Mouse (Mus musculus) forebrain, postnatal 0 days (tissue): ENCODE measurements around the gene Entpd8. TPM values are rescaled to one million over a fixed set of nuclear protein-coding genes. Genes with fewer than 3 reads are reported as not detected.
A peak's percentile ranks its signal among the peaks of the same experiment; 100 is the strongest.

Experiments used
- ATAC-seq: fragments of 200-750 bp; cut with Nextera tagmentation; 2 replicates; pipeline ENCODE4 v1.8.0; 2017; ENCODE audit warnings: mild to moderate bottlenecking, moderate library complexity
- DNase-seq: peaks from one replicate; pipeline ENCODE4 v3.0.0-alpha.2; 2015
- H3K27ac ChIP-seq: fragments of 300-500 bp; sonication (generic); 2 replicates; pipeline ENCODE4 v1.5.1; 2014; ENCODE audit warnings: low read depth, mild to moderate bottlenecking, antibody characterized with exemption, low read length, moderate library complexity, mixed read lengths
- H3K27me3 ChIP-seq: fragments of 300-500 bp; sonication (generic); 2 replicates; pipeline ENCODE4 v1.6.1; 2014; ENCODE audit warnings: mild to moderate bottlenecking, low read length, mixed read lengths; ENCODE audit not compliant: insufficient read depth
- H3K36me3 ChIP-seq: fragments of 300-500 bp; sonication (generic); 2 replicates; pipeline ENCODE4 v1.6.1; 2014; ENCODE audit warnings: mild to moderate bottlenecking, moderate library complexity; ENCODE audit not compliant: insufficient read depth
- H3K4me1 ChIP-seq: fragments of 300-500 bp; sonication (generic); 2 replicates; pipeline ENCODE4 v1.6.1; 2014; ENCODE audit warnings: antibody characterized with exemption; ENCODE audit not compliant: insufficient read depth
- H3K4me2 ChIP-seq: fragments of 300-500 bp; sonication (generic); 2 replicates; pipeline ENCODE4 v1.6.1; 2014; ENCODE audit warnings: low read depth, mild to moderate bottlenecking, moderate library complexity
- H3K4me3 ChIP-seq: fragments of 300-500 bp; sonication (generic); 2 replicates; pipeline ENCODE4 v1.5.1; 2014; ENCODE audit warnings: low read depth, low read length, mixed read lengths
- H3K9ac ChIP-seq: fragments of 300-500 bp; sonication (generic); 2 replicates; pipeline ENCODE4 v1.6.1; 2014; ENCODE audit warnings: mild to moderate bottlenecking
- H3K9me3 ChIP-seq: fragments of 300-500 bp; sonication (generic); 2 replicates; pipeline ENCODE4 v1.6.1; 2016; ENCODE audit warnings: low read length
- CTCF ChIP-seq: sonication (generic); IDR thresholded peaks from 2 replicates; pipeline ENCODE4 v1.5.1; 2016; ENCODE audit warnings: antibody characterized with exemption, control low read depth, low read depth
- WGBS: fragments of 180-500 bp; shearing (Covaris S2); extraction: QIAGEN DNeasy Blood & Tissue Kit; methylation state at CpG from one replicate; pipeline ENCODE4 v1.1.7; 2014; 5-methylcytosine and 5-hydroxymethylcytosine counted together
- polyA plus RNA-seq: library from polyadenylated mRNA; unstranded; fragments of >200 nt; fragmentation: Nextera tagmentation; extraction: Ambion mirVana; gene quantifications from 2 replicates; pipeline ENCODE4 v1.2.1, GENCODE M21; 2015
- total RNA-seq: library from RNA; depleted of rRNA; stranded (reverse); fragments of >200 nt; gene quantifications from 2 replicates; pipeline ENCODE4 v1.2.3, GENCODE M21; 2014

Gene Entpd8
- total and polyA plus RNA-seq, 2 experiments from 2014 or later: not detected

DNA sequence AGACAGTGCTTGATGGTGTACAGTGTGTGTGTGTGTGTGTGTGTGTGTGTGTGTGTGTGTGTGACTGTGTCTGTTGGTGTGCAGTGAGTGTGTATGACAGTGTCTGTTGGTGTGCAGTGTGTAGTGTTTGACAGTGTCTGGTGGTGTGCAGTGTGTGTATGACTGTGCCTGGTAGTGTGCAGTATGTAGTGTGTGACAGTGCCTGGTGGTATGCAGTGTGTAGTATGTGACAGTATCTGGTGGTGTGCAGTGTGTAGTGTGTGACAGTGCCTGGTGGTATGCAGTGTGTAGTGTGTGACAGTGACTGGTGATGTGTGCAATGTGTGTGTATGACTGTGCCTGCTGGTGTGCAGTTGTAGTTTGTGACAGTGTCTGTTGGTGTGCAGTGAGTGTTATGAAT is 29.4 kb downstream of the Entpd8 start:
- no peak overlapping the region for H3K4me3 ChIP-seq
- H3K4me2 ChIP-seq: no peak overlapping the region
- TF ChIP-seq CTCF: no peak
- no peaks in the 10 kb centered on the region for H3K9me3 ChIP-seq
- no peaks in the 10 kb centered on the region for H3K27me3 ChIP-seq
- H3K4me1 ChIP-seq: no peaks in the 10 kb centered on the region
- ATAC-seq (peak; percentile 27), DNase-seq (no peak)
- H3K36me3 ChIP-seq: no peaks in the 10 kb centered on the region
- no peak overlapping the region for H3K27ac ChIP-seq
- H3K9ac ChIP-seq: no peak overlapping the region

DNA sequence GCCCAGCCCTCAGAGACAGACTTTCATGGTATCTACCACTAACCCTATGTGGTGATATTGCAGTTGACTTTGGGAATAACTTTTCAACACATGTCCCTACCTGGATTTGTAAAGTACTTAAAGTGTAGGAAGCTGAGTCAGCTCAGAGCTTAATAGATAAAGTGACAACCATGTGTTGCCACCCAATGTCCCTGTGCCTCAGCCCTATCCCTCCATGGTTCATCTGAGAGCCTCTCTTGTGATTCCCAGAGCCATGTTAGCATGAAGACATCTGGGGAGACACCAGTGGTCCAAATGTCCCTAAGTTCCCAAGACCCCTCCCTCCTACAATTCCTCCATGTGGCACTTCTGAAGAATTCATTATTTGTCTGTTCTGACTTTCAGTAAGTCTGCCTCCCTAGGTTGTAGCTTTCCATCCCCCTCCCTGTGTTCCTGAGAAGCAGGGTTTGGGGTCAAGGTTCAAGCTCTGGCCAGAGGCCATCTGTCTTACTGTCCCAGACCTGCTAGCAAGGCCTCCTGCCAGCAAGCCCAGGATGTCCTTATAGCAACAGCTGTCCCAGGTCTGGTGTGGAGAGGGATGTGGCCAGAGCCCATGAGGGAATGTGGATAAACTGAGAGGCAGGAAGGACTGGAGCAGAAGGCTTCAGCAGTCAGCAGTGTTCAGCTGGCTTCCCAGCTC is 30.5 kb downstream of the Entpd8 start:
- H3K4me2 ChIP-seq: no peak overlapping the region
- no peaks in the 10 kb centered on the region for H3K36me3 ChIP-seq
- no peak for ATAC-seq
- DNase-seq: no peak
- H3K4me1 ChIP-seq: no peaks in the 10 kb centered on the region
- no peak overlapping the region for H3K9ac ChIP-seq
- H3K4me3 ChIP-seq: no peak overlapping the region
- H3K27me3 ChIP-seq: no peaks in the 10 kb centered on the region
- TF ChIP-seq CTCF: no peak
- H3K9me3 ChIP-seq: no peaks in the 10 kb centered on the region
- no peak overlapping the region for H3K27ac ChIP-seq

DNA sequence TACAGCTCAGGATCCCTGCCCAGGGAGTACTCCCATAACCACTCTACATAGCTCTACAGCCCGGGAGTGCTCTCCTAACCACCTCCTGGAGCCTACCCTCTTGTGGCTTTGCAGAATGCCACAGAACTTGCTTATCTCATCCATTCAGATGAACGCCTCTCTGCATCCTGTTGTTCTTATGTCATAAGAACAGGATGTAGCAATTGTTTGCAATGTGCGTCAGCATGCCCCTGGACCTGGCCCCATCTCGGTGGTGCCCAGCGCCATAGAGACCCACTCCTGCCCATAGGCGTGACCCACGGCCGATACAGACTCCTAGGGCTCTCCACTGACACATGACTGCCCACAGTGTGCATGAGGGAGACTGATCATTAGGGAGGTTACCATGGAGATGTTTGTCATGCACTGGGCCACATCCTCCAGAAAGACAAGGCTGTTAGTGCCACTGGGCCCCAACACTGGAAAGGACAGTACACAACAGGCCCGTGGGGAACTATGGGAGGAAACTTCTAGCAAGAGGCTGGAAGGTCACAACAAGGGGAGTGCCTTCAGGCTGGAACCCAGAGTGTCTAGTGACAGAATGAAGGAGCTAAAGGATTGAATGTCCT is 31.2 kb downstream of the Entpd8 start:
- no peak overlapping the region for H3K27ac ChIP-seq
- no peaks in the 10 kb centered on the region for H3K9me3 ChIP-seq
- H3K4me1 ChIP-seq: no peaks in the 10 kb centered on the region
- no peak overlapping the region for H3K9ac ChIP-seq
- no peaks in the 10 kb centered on the region for H3K27me3 ChIP-seq
- H3K36me3 ChIP-seq: no peaks in the 10 kb centered on the region
- DNase-seq (no peak), ATAC-seq (no peak; the same call in 1 of the 2 replicates)
- H3K4me2 ChIP-seq: no peak overlapping the region
- no peak overlapping the region for H3K4me3 ChIP-seq
- no peak for TF ChIP-seq CTCF
- 63% methylated on average over 9 of the region's 9 CpGs for WGBS

DNA sequence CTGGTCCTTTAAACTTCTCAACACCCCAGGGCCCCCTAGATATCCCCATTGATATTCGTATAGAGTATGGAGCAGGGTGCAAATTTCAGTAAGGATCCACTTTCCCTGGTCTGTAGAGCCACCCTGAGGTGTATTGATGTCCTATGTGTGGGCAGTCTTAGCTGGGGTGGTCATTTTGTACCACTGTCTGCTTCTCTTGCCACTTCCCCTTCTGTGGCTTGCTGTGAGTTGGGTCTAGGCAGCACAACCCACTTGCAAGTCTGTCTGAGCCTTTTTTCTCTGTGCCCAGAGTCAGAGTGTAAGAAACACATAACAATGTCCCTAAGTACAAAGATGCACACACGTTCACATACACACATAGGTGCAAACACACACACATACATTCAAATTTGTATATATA is 34.2 kb downstream of the Entpd8 start:
- Histone ChIP-seq H3K4me3 (no peak overlapping the region), H3K27me3 (no peaks in the 10 kb centered on the region)

DNA sequence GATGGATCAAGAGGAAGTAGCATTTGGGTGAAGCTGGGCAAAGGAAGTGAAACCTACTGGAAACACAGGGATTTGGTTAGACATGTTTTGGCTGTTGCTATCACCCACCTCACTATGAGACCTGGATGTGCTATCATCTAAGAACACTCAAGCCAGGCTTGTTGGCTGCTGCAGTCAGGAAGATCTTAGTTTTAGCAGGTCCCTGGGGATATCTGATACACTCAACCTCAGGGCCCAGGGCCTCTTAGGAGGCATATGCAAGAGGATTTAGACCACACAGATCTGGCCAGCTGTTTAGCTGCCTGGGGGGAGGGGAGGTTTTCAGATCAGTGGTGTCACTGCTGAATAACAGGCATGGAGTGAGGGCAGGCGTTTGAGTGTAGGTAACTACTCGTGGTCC is 35.3 kb downstream of the Entpd8 start:
- H3K4me2 ChIP-seq: no peak overlapping the region
- H3K4me3 ChIP-seq: no peak overlapping the region
- H3K27me3 ChIP-seq: no peaks in the 10 kb centered on the region
- no peaks in the 10 kb centered on the region for H3K9me3 ChIP-seq
- no peak for TF ChIP-seq CTCF
- no peak for DNase-seq
- no peak for ATAC-seq
- no peaks in the 10 kb centered on the region for H3K4me1 ChIP-seq
- no peak overlapping the region for H3K27ac ChIP-seq
- H3K9ac ChIP-seq: no peak overlapping the region
- H3K36me3 ChIP-seq: no peaks in the 10 kb centered on the region
- WGBS: 67% methylated on average over 2 of the region's 2 CpGs

More for the DNA sequence above, 34.2 kb downstream of the Entpd8 start:
- Histone ChIP-seq H3K4me2 (no peak overlapping the region), H3K36me3 (no peaks in the 10 kb centered on the region), H3K9ac (no peak overlapping the region), H3K27ac (no peak overlapping the region), H3K4me1 (no peaks in the 10 kb centered on the region), H3K9me3 (no peaks in the 10 kb centered on the region)
- no peak for TF ChIP-seq CTCF
- no peak for DNase-seq
- WGBS: 82% methylated on average over 2 of the region's 2 CpGs
- no peak for ATAC-seq

DNA sequence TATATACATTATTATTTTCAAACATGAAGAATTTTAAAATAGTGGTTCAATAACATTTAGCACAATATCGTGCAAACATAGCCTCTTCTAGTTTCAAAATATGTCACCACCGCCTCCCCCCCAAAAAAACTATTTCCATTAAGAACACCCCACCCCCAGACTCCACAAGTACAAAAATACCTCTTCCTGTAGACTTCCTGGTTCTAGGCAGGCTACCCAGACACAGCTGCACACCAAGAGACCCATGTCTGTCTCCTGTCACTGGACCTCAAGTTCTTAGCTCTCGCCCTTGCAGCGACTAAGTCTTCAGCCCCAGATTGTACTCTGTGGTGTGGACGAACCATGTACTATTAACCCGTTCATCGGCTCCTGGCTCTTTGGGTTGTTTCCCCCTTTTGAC is 40.9 kb downstream of the Entpd8 start:
- Histone ChIP-seq H3K4me1 (no peaks in the 10 kb centered on the region), H3K9ac (no peak overlapping the region), H3K27me3 (no peaks in the 10 kb centered on the region), H3K9me3 (no peaks in the 10 kb centered on the region), H3K36me3 (no peaks in the 10 kb centered on the region), H3K27ac (no peak overlapping the region), H3K4me2 (no peak overlapping the region), H3K4me3 (no peak overlapping the region)
- TF ChIP-seq CTCF: no peak
- 88% methylated on average over 7 of the region's 7 CpGs for WGBS
- no peak for DNase-seq
- no peak for ATAC-seq

DNA sequence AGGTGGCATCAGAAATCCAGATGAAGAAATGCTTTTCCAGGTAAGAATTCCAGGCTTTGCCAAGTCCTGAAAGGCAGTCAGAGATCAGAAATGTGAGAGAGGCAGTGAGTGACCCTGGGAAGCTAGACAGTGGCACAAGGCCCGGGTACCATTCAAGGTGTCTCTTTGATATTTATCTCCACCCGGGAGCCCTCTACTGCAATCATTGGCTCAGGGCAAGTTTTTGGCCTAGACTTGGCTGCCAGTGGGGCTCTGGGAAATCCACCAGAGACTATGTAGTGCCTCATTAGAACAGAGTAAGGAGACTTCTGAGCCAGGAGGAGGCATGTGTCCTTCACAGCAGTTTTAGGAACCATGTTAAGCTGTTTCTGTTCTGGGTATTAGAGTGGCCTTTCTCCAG is 42.6 kb downstream of the Entpd8 start:
- no peak for DNase-seq
- H3K9ac ChIP-seq: no peak overlapping the region
- 58% methylated on average over 2 of the region's 2 CpGs for WGBS
- H3K4me2 ChIP-seq: no peak overlapping the region
- H3K4me3 ChIP-seq: no peak overlapping the region
- H3K36me3 ChIP-seq: no peaks in the 10 kb centered on the region
- H3K27me3 ChIP-seq: no peaks in the 10 kb centered on the region
- no peak for ATAC-seq
- TF ChIP-seq CTCF: no peak
- H3K4me1 ChIP-seq: no peaks in the 10 kb centered on the region
- no peak overlapping the region for H3K27ac ChIP-seq
- no peaks in the 10 kb centered on the region for H3K9me3 ChIP-seq
